Mouse (Mus musculus) forebrain, embryonic 11.5 days (tissue): ENCODE results near the gene Lsm3. TPM values are rescaled to one million over a fixed set of nuclear protein-coding genes. Genes with fewer than 3 reads are reported as not detected.
"Not testable (repeated sequence)": the region's sequence is repeated elsewhere in the genome, so short reads cannot be mapped to it uniquely, and the experiment has no call there.

Experiments
- ATAC-seq: fragments of 200-750 bp; cut with Nextera tagmentation; replicated peaks from 2 replicates; pipeline ENCODE4 v1.8.0; 2017; ENCODE audit warnings: moderate TSS enrichment; ENCODE audit not compliant: low FRiP score
- DNase-seq: peaks from one replicate; pipeline ENCODE4 v3.0.0-alpha.2; 2017; ENCODE audit warnings: low spot score
- H3K27ac ChIP-seq: fragments of 300-500 bp; sonication (generic); 2 replicates; pipeline ENCODE4 v1.5.1; 2014; ENCODE audit warnings: low read depth, low read length
- H3K27me3 ChIP-seq: fragments of 300-500 bp; sonication (generic); 2 replicates; pipeline ENCODE4 v1.6.1; 2014; ENCODE audit warnings: mild to moderate bottlenecking, low read length, mixed read lengths; ENCODE audit not compliant: control insufficient read depth, insufficient read depth
- H3K36me3 ChIP-seq: fragments of 300-500 bp; sonication (generic); 2 replicates; pipeline ENCODE4 v1.6.1; 2014; ENCODE audit warnings: mild to moderate bottlenecking, low read length, moderate library complexity, mixed read lengths; ENCODE audit not compliant: control insufficient read depth, insufficient read depth
- H3K4me1 ChIP-seq: fragments of 300-500 bp; sonication (generic); replicated peaks from 2 replicates; pipeline ENCODE4 v1.6.1; 2014; ENCODE audit warnings: low read length, mixed read lengths; ENCODE audit not compliant: control insufficient read depth, insufficient read depth
- H3K4me2 ChIP-seq: fragments of 300-500 bp; sonication (generic); 2 replicates; pipeline ENCODE4 v1.6.1; 2014; ENCODE audit warnings: low read depth, mild to moderate bottlenecking, low read length, moderate library complexity, mixed read lengths; ENCODE audit not compliant: severe bottlenecking
- H3K4me3 ChIP-seq: fragments of 300-500 bp; sonication (generic); 2 replicates; pipeline ENCODE4 v1.5.1; 2014; ENCODE audit warnings: low read depth, low read length
- H3K9ac ChIP-seq: fragments of 300-500 bp; sonication (generic); 2 replicates; pipeline ENCODE4 v1.6.1; 2014; ENCODE audit warnings: low read length
- H3K9me3 ChIP-seq: fragments of 300-500 bp; sonication (generic); 2 replicates; pipeline ENCODE4 v1.6.1; 2016; ENCODE audit warnings: low read length, mixed read lengths; ENCODE audit not compliant: control insufficient read depth
- WGBS: fragments of 180-500 bp; shearing (Covaris S2); extraction: QIAGEN DNeasy Blood & Tissue Kit; methylation state at CpG from one replicate; pipeline ENCODE4 v1.1.7; 2014; 5-methylcytosine and 5-hydroxymethylcytosine counted together
- polyA plus RNA-seq: library from polyadenylated mRNA; unstranded; fragments of >200 nt; fragmentation: Nextera tagmentation; extraction: Ambion mirVana; gene quantifications from 2 replicates; pipeline ENCODE4 v1.2.1, GENCODE M21; 2014

Lsm3 gene
- 324 and 325 TPM in 2 replicates for polyA plus RNA-seq

DNA sequence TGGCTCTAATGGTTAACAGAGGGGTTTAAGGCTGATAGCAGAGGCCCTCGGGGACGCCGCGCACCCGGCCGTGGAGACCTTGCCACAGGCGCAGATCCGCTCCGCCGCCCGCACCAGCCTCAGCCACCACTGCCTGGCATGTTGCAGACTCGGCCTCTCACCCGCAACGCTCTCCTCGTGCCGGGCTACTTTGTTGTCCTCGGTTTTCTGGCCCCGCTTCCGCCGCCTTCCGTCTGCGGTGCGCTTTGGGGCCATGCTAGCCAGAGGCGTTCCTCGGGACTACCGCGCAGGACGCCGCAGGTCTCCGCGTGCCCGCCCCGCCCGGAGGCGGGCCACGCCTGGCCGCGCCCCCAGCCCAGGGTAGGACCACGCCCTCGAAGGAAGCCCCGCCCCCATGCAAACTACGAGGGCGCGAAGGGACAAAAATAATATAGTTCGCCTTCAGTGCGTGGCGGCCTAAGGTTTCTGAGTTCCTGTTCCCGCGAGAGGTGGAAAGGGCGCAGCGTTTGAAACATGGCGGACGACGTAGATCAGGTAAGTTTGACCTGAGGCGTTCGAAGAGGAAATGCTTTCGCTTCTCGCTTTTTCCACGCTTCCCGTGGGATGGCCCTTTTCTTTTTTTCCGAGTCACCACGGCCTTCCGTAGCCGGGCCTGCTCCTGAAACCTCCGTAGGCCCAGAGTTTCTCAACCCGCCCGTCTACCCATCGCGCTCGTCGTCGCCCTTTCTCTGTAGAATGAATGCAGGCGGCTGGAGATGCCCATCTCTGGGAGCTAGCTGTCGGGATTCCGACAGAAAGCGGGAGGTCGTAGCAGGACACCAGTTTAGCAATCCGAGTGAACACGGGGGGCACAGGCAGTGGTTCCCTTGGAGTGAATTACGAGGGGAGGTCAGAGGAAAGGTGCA is at the start of gene Lsm3, which contains the start of gene Xpc:
Gene Lsm3, plus strand, starts transcription at position 384 of the 905 bp plus-strand sequence.
Gene Xpc, minus strand, starts transcription at position 344 of the 905 bp plus-strand sequence.
- peak within 1 kb of the TSS; percentile 68 for H3K4me2 ChIP-seq
- WGBS: under 1% methylated on average over 80 of the region's 80 CpGs
- peak within 1 kb of the TSS; percentile 88 for H3K4me3 ChIP-seq
- no peaks in the 10 kb centered on the region for H3K9me3 ChIP-seq
- no peaks in the 10 kb centered on the region for H3K27me3 ChIP-seq
- peaks cover 4% of the 10 kb centered on the region for H3K4me1 ChIP-seq
- H3K27ac ChIP-seq: no peak within 1 kb of the TSS
- ATAC-seq (peak; percentile 99), DNase-seq (peak; percentile 99)
- H3K36me3 ChIP-seq: peaks cover 9% of the 10 kb centered on the region; the same call in 1 of the 2 replicates
- peak within 1 kb of the TSS; percentile 93 for H3K9ac ChIP-seq

DNA sequence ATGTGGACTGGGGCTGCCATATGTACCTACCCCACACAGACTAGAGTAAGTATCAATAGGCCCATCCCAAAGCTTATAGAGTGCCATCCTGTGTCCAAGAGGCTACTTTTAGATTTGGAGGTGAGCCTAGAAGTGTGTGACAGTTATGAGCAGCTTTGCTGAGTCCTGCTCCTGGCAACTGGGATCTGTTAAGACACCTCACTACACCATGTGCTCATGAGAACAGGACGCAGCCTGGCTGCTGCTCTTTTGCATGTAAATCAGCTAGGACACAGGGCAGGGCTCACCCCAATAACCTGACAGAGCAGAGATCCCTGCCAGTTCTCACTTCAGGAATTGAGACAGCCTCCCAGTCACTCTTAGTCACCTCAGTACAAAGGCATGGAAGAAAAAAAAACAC is 48.6 kb upstream of the Lsm3 start:
- H3K9ac ChIP-seq: no peak overlapping the region
- no peaks in the 10 kb centered on the region for H3K27me3 ChIP-seq
- no peak overlapping the region for H3K4me2 ChIP-seq
- H3K36me3 ChIP-seq: peaks cover 9% of the 10 kb centered on the region; the same call in 1 of the 2 replicates
- no peaks in the 10 kb centered on the region for H3K9me3 ChIP-seq
- H3K4me3 ChIP-seq: no peak overlapping the region
- peaks cover 3% of the 10 kb centered on the region; the same call in 1 of the 2 replicates for H3K4me1 ChIP-seq
- no peak for ATAC-seq
- WGBS: 82% methylated on average over 1 of the region's 1 CpGs
- H3K27ac ChIP-seq: no peak overlapping the region
- peak; percentile 28 for DNase-seq

DNA sequence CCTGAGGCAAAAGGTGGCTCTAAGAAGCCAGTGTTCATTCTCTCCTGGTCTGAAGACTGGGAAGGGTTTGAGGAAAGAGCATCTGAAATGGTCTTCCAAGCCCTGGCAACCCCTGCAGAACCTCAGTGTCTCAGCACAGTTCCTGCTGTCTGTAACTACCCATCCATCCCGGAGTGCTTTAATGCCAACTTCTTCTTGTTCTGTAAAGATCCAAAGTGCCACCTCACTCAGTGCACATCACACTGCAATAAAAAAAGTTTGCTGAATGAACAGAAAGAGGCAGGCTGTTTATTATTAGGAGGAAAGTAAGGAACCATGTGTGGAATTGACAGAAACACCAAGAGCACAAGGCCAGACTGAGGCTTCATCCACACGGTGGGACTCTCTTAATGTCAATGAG is 45.0 kb upstream of the Lsm3 start:
- Histone ChIP-seq H3K27ac (no peak overlapping the region), H3K9me3 (no peaks in the 10 kb centered on the region), H3K9ac (no peak overlapping the region), H3K4me2 (no peak overlapping the region), H3K27me3 (no peaks in the 10 kb centered on the region), H3K4me3 (no peak overlapping the region), H3K4me1 (peaks cover 11% of the 10 kb centered on the region), H3K36me3 (no peaks in the 10 kb centered on the region; the same call in 1 of the 2 replicates)
- no peak for DNase-seq
- ATAC-seq: no peak
- WGBS: 91% methylated on average over 2 of the region's 2 CpGs

DNA sequence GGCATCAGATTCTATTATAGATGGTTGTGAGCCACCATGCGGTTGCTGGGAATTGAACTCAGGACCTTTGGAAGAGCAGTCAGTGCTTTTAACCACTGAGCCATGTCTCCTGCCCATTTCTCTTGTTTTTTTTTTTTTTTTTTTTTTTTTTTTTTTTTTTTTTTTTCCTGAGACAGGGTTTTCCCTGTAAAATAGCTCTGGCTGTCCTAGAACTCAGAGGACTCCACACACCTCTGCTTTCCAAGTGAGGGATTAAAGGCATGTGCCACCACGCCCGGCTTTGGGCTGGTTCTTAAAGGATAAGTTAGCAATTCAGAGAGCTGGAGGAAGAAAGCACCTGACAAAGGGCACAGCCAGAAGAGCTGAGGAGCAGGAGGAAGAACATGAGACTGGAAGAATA is 44.3 kb upstream of the Lsm3 start:
- H3K9me3 ChIP-seq, ATAC-seq, H3K36me3 ChIP-seq, H3K9ac ChIP-seq, H3K27ac ChIP-seq, H3K4me2 ChIP-seq, H3K27me3 ChIP-seq: not testable (repeated sequence)
- Histone ChIP-seq H3K4me3 (0 out of 2 replicates have a peak overlapping the region, but pooled peaks have one; percentile 66), H3K4me1 (peaks cover 12% of the 10 kb centered on the region)
- WGBS: 98% methylated on average over 3 of the region's 3 CpGs
- DNase-seq: peak; percentile 40

DNA sequence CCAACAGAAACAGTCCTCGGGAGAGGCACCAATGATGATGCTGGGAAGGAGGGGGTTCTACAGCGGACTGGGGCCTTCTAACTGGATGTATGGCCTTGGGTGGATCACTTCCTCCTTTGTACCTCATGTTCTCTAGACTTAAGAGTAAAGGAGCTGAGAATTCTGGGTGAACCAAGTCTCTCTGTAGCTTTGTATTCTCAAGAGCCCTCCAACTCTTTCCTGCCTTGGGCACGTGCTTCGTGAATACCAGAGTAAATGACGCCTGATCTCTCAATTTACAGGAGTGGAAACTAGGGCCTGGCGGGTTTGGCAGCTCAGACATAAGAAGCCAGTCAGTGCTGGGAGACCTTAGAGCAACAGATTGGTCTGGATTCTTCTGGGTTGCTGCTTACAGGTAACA is 43.4 kb upstream of the Lsm3 start:
- DNase-seq: peak; percentile 46
- no peaks in the 10 kb centered on the region; the same call in 1 of the 2 replicates for H3K36me3 ChIP-seq
- 30% methylated on average over 6 of the region's 6 CpGs for WGBS

DNA sequence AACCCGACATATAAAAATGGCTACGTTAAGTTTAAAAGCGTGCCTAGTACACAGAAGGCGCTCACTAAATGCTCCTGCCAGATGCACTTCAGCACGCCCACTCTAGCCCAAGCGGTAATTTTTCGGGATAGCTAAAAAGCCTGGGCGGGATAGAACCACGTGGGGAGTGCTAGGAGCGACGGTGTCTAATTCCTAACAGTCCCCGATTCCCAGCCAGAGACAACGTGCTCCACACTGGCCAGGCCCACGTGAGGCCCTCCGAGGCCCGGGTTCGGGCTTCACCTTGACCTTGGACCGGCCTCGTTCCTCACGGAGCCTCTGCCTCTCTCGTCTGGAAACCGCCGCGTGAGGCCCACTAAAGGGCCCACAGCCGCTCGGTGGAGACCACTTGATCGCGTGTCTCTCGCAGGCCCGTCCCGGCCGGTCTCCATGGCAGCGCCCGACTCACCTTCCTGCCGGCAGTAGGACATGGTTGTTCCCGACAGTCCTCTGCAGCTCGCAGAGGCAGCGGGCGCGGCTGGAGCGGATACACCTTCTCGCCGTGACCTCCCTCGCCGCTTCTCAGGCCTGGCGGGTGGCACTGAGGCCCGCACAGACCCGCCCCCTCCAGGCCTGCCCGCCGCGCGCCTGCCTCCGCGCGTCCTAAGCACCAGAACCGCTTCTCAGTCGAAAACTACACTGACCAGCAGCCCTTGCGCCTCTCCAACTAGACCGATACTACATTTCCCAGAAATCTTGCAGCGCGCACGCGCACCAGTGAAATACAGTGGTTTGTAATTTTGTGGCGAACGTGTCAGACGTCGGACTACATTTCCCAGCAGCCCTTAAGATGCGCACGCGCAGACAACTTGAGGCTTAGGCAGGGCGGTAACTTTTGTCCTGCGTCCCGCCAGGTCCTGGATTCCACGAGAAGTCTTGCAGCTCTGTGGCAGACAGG is 42.6 kb upstream of the Lsm3 start, which contains the start of the genes Chchd4 and Tmem43:
Gene Chchd4, minus strand, starts transcription at position 679 of the 937 bp plus-strand sequence.
Gene Tmem43, plus strand, starts transcription at position 836 of the 937 bp plus-strand sequence.
- ATAC-seq: peak; percentile 97
- peak; percentile 97 for DNase-seq
- H3K27ac ChIP-seq: no peak within 1 kb of the TSS
- peak within 1 kb of the TSS; percentile 70 for H3K4me2 ChIP-seq
- peak within 1 kb of the TSS; percentile 66 for H3K4me3 ChIP-seq
- H3K9me3 ChIP-seq: no peaks in the 10 kb centered on the region
- H3K9ac ChIP-seq: peak within 1 kb of the TSS; percentile 76
- under 1% methylated on average over 74 of the region's 74 CpGs for WGBS
- H3K36me3 ChIP-seq: no peaks in the 10 kb centered on the region; the same call in 1 of the 2 replicates
- no peaks in the 10 kb centered on the region for H3K27me3 ChIP-seq
- peaks cover 12% of the 10 kb centered on the region for H3K4me1 ChIP-seq

More for the DNA sequence above, 43.4 kb upstream of the Lsm3 start:
- H3K9me3 ChIP-seq: no peaks in the 10 kb centered on the region
- H3K4me2 ChIP-seq: peak overlapping the region; percentile 70
- H3K4me1 ChIP-seq: peaks cover 12% of the 10 kb centered on the region
- H3K4me3 ChIP-seq: peak overlapping the region; percentile 66
- peak overlapping the region; percentile 76 for H3K9ac ChIP-seq
- H3K27me3 ChIP-seq: no peaks in the 10 kb centered on the region
- ATAC-seq: no peak
- H3K27ac ChIP-seq: no peak overlapping the region

DNA sequence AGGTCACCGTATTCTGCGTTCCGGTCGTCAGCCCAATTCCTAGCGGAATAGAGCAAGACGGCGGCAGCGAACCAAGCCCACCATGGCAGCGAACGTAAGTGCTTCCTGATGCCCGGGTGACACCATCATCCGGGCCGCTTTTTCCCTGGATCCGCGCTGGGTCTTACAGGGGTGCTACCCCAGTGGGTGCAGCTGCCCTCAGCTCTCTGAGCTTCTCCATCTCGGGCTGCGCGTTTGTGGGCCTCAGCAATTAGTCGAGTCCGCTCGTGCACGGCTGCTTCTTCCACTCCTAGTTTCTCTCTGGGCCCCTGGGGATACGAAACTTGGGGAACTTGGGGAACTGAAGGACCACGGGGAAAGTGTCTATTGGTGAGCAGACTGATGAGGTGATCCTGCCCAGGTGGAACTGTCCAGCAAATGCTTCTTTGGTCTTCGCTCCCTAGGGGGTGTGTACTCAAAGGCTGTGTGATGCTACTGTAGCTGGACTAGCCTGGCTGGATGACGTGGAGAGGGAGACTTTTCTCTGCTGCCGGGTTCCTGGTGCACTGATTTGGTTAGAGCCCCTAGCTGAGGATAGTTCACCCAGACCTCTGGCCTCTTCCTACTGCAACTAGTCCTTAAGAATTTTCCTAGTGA is 41.8 kb upstream of the Lsm3 start:
- H3K27ac ChIP-seq: no peak overlapping the region
- peak; percentile 57 for DNase-seq
- no peaks in the 10 kb centered on the region for H3K27me3 ChIP-seq
- under 1% methylated on average over 27 of the region's 27 CpGs for WGBS
- peaks cover 3% of the 10 kb centered on the region for H3K36me3 ChIP-seq
- peak overlapping the region; percentile 64 for H3K4me2 ChIP-seq
- peaks cover 12% of the 10 kb centered on the region for H3K4me1 ChIP-seq
- H3K9me3 ChIP-seq: no peaks in the 10 kb centered on the region
- peak overlapping the region; percentile 72 for H3K9ac ChIP-seq
- H3K4me3 ChIP-seq: peak overlapping the region; percentile 66
- peak; percentile 26 for ATAC-seq
